In the genomic region with DNA sequence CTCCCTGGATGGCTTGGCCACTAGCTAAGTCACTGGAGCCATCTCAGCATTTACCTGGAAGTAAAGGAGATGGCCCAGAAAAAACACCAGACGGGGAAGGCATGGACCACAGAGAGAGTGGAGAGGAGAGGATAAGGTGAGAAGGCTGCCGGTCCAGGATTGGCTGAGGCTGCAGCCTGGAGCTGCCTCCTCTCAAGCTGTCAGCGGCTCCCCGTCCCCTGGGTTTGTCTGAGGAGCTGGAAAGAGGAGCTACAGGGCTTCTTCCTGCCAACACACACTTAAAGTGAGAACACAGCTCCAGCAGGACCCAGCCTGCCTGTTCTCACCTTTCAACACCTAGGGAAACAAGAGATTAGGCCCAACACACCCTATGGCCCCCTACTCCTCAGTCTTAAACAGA, we compare ENCODE assay signal across 11 mouse cellular contexts.
DNase-seq lines count a peak whose midpoint lies in the region; ATAC-seq and TF ChIP-seq lines count a peak whose summit lies in the region.
"Had no signal": no experiment of that assay in that cellular context is flagged by ENCODE, and none has a peak within 500 bp of the region (broad histone marks: within the 10 kb centered on the region; RNA-seq: fewer than 3 reads in every experiment).

No protein-coding gene starts in this region.

- no peaks in the 10 kb centered on the region for H3K27me3 ChIP-seq in forebrain, postnatal 0 days (ENCODE audit: insufficient read depth, low read length)
- H3K27me3 ChIP-seq in forebrain, embryonic 13.5 days, result no peaks in the 10 kb centered on the region
- no peaks in the 10 kb centered on the region for H3K27me3 ChIP-seq in hindbrain, embryonic 16.5 days (replicated peaks; ENCODE audit: control insufficient read depth, insufficient read depth, low read length)
- 0 out of 2 replicates have a peak, but pooled peaks cover 2% of the 10 kb centered on the region for H3K27me3 ChIP-seq in hindbrain, embryonic 13.5 days
- peaks cover 46% of the 10 kb centered on the region for H3K27me3 ChIP-seq in heart, postnatal 0 days (ENCODE audit: control insufficient read depth, insufficient read depth, low read length)
- H3K27me3 ChIP-seq: kidney, embryonic 15.5 days had no signal

- ATAC-seq in forebrain, postnatal 0 days, result peak; percentile 15; the same call in 1 of the 2 replicates
- no peak for ATAC-seq in forebrain, embryonic 13.5 days
- ATAC-seq in hindbrain, embryonic 16.5 days, result no peak
- no peak for ATAC-seq in hindbrain, embryonic 13.5 days (ENCODE audit: low FRiP score)
- ATAC-seq in heart, postnatal 0 days (ENCODE audit: insufficient read depth, low read depth), result peak; percentile 63
- ATAC-seq: activated CD4-positive, CD25-positive, alpha-beta regulatory T cell, adult 4 months had no signal

- TF ChIP-seq CTCF in forebrain, postnatal 0 days (IDR thresholded peaks at IDR 0.05; ENCODE audit: low read depth), result no peak
- TF ChIP-seq CTCF in heart, postnatal 0 days (IDR thresholded peaks at IDR 0.05; ENCODE audit: low read depth), result no peak

- no peak overlapping the region for H3K9ac ChIP-seq in forebrain, postnatal 0 days
- H3K9ac ChIP-seq in forebrain, embryonic 13.5 days, result no peak overlapping the region
- no peak overlapping the region for H3K9ac ChIP-seq in hindbrain, embryonic 16.5 days (ENCODE audit: low read depth, low read length)
- no peak overlapping the region for H3K9ac ChIP-seq in hindbrain, embryonic 13.5 days
- no peak overlapping the region for H3K9ac ChIP-seq in heart, postnatal 0 days (replicated peaks; ENCODE audit: low read depth, low read length)
- H3K9ac ChIP-seq: kidney, embryonic 15.5 days had no signal

- H3K4me2 ChIP-seq in forebrain, postnatal 0 days (ENCODE audit: low read depth), result no peak overlapping the region
- H3K4me2 ChIP-seq in forebrain, embryonic 13.5 days, result no peak overlapping the region
- no peak overlapping the region for H3K4me2 ChIP-seq in hindbrain, embryonic 16.5 days (ENCODE audit: low read length)
- no peak overlapping the region for H3K4me2 ChIP-seq in hindbrain, embryonic 13.5 days
- H3K4me2 ChIP-seq in heart, postnatal 0 days (ENCODE audit: low read depth, low read length), result no peak overlapping the region
- H3K4me2 ChIP-seq: kidney, embryonic 15.5 days had no signal

- no peak for TF ChIP-seq EP300 in heart, postnatal 0 days (IDR thresholded peaks at IDR 0.05; ENCODE audit: low read depth)

- no peak for DNase-seq in forebrain, postnatal 0 days
- DNase-seq in brain, adult 2 months (ENCODE audit: low read depth, low spot score), result peak; percentile 20
- peak; percentile 40 for DNase-seq in heart, postnatal 0 days (ENCODE audit: low spot score)
- no peak for DNase-seq in testis, postnatal 14 days (ENCODE audit: low spot score)
- no peak for DNase-seq in gastrocnemius, adult 8-10 months (ENCODE audit: low spot score in 2 of 2)
- DNase-seq: cerebellum, postnatal 36 days had no signal

- H3K9me3 ChIP-seq in forebrain, postnatal 0 days (ENCODE audit: low read length), result no peaks in the 10 kb centered on the region
- no peaks in the 10 kb centered on the region for H3K9me3 ChIP-seq in forebrain, embryonic 13.5 days (replicated peaks)
- H3K9me3 ChIP-seq in hindbrain, embryonic 16.5 days (ENCODE audit: control insufficient read depth, low read length), result no peaks in the 10 kb centered on the region; the same call in 1 of the 2 replicates
- H3K9me3 ChIP-seq in hindbrain, embryonic 13.5 days, result no peaks in the 10 kb centered on the region
- 0 out of 2 replicates have a peak, but pooled peaks cover 2% of the 10 kb centered on the region for H3K9me3 ChIP-seq in heart, postnatal 0 days (replicated peaks; ENCODE audit: control insufficient read depth, low read length)
- H3K9me3 ChIP-seq: kidney, embryonic 15.5 days had no signal

- no peaks in the 10 kb centered on the region for H3K36me3 ChIP-seq in forebrain, postnatal 0 days (ENCODE audit: insufficient read depth)
- no peaks in the 10 kb centered on the region for H3K36me3 ChIP-seq in forebrain, embryonic 13.5 days (ENCODE audit: poor library complexity, severe bottlenecking)
- no peaks in the 10 kb centered on the region for H3K36me3 ChIP-seq in hindbrain, embryonic 16.5 days (ENCODE audit: control insufficient read depth, insufficient read depth, low read length)
- H3K36me3 ChIP-seq in hindbrain, embryonic 13.5 days, result no peaks in the 10 kb centered on the region
- no peaks in the 10 kb centered on the region for H3K36me3 ChIP-seq in heart, postnatal 0 days (replicated peaks; ENCODE audit: control insufficient read depth, insufficient read depth, low read length)
- H3K36me3 ChIP-seq: kidney, embryonic 15.5 days had no signal

- H3K4me3 ChIP-seq in forebrain, postnatal 0 days (ENCODE audit: low read depth, low read length), result no peak overlapping the region
- no peak overlapping the region for H3K4me3 ChIP-seq in forebrain, embryonic 13.5 days
- H3K4me3 ChIP-seq in hindbrain, embryonic 16.5 days (ENCODE audit: low read length), result no peak overlapping the region
- H3K4me3 ChIP-seq in hindbrain, embryonic 13.5 days, result no peak overlapping the region
- H3K4me3 ChIP-seq in heart, postnatal 0 days (ENCODE audit: low read depth, low read length), result no peak overlapping the region
- H3K4me3 ChIP-seq: kidney, embryonic 15.5 days had no signal

- no peak overlapping the region for H3K27ac ChIP-seq in forebrain, postnatal 0 days (ENCODE audit: low read depth, low read length)
- no peak overlapping the region for H3K27ac ChIP-seq in forebrain, embryonic 13.5 days
- 0 out of 2 replicates have a peak overlapping the region, but pooled peaks have one; percentile 7 for H3K27ac ChIP-seq in hindbrain, embryonic 16.5 days (ENCODE audit: low read depth, low read length)
- no peak overlapping the region for H3K27ac ChIP-seq in hindbrain, embryonic 13.5 days
- H3K27ac ChIP-seq in heart, postnatal 0 days (ENCODE audit: low read depth), result no peak overlapping the region
- H3K27ac ChIP-seq: kidney, embryonic 15.5 days had no signal

- WGBS in forebrain, postnatal 0 days, result 55% methylated on average over 4 of the region's 4 CpGs
- WGBS in forebrain, embryonic 13.5 days, result 58% methylated on average over 4 of the region's 4 CpGs
- WGBS in hindbrain, embryonic 16.5 days, result 58% methylated on average over 4 of the region's 4 CpGs
- 72% methylated on average over 4 of the region's 4 CpGs for WGBS in hindbrain, embryonic 13.5 days
- WGBS in heart, postnatal 0 days, result 16% methylated on average over 4 of the region's 4 CpGs

- no peaks in the 10 kb centered on the region for H3K4me1 ChIP-seq in forebrain, postnatal 0 days (ENCODE audit: insufficient read depth)
- H3K4me1 ChIP-seq in forebrain, embryonic 13.5 days, result peaks cover 8% of the 10 kb centered on the region; the same call in 1 of the 2 replicates
- H3K4me1 ChIP-seq in hindbrain, embryonic 16.5 days (ENCODE audit: control insufficient read depth, insufficient read depth, low read depth, low read length), result peaks cover 13% of the 10 kb centered on the region
- peaks cover 17% of the 10 kb centered on the region for H3K4me1 ChIP-seq in hindbrain, embryonic 13.5 days (replicated peaks)
- no peaks in the 10 kb centered on the region for H3K4me1 ChIP-seq in heart, postnatal 0 days (ENCODE audit: control insufficient read depth, insufficient read depth)

Comparison
In these comparisons a context has a peak if more than half of its experiments do, and no peak if none do; other contexts are left out.
1. ATAC-seq: peak in forebrain, postnatal 0 days (single experiment) and heart, postnatal 0 days (single experiment); none in forebrain, embryonic 13.5 days (single experiment), hindbrain, embryonic 16.5 days (single experiment) and hindbrain, embryonic 13.5 days (single experiment).
2. DNase-seq: peak in brain, adult 2 months (single experiment) and heart, postnatal 0 days (single experiment); none in forebrain, postnatal 0 days (single experiment), testis, postnatal 14 days (single experiment) and gastrocnemius, adult 8-10 months (0 of 2).